Mouse (Mus musculus): ENCODE measurements around the gene Ints5.

Ints5 gene

GRCm38 (mm10) chr19:8928689-8929223 lies 36.0 kb downstream of the Ints5 start:
- DNase-seq (ENCODE audit: low spot score in 2 of 2) = no peak

- peak; percentile 73 to 75 for DNase-seq (ENCODE audit: low spot score in 2 of 2)
Measured at GRCm38 (mm10) chr19:8929224-8930088, 36.7 kb downstream of the Ints5 start, which contains the start of the genes Rom1 and Eml3. TSS of gene Rom1 (minus strand) at chr19:8929356. TSS of gene Eml3 (plus strand) at chr19:8929552.

DNA sequence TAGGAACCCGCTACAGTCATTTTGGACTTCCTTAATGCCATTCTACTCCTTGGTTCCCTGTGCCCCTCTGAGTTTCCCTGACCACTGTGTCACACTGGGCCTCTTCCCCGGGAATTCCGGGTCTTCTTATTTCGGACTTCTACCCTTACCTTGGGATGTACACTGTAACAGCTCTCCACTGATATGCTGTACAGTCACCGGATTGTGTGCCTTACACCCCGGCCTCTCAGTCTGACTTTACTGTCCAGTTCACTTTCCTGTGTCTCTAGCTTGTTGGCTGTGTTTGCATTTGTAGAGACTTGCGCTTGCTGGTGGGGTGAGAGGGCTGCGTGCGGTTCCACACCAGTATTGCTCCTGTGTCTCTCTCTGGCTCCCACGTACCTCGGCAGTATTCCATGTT lies 37.3 kb downstream of the Ints5 start:
- no peak for DNase-seq (ENCODE audit: low spot score in 2 of 2)

DNA sequence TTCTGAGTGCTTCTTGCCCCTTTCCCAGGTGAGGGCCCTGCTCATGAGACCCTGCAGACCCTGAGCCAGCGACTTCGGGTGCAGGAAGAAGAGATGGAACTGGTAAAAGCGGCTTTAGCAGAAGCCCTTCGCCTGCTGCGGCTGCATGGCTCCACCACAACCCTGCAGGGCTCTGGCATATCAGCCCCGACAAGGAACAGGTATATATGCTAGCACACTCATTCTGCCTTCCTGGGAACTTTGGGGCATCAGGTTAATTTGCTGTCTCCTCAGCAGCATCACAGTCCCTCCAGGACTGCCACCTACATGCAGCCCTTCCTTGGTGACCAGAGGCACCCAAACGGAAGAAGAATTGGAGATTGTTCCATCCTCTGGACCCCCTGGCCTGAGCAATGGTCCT lies 38.0 kb downstream of the Ints5 start:
- no peak for DNase-seq (ENCODE audit: low spot score in 2 of 2)

DNA sequence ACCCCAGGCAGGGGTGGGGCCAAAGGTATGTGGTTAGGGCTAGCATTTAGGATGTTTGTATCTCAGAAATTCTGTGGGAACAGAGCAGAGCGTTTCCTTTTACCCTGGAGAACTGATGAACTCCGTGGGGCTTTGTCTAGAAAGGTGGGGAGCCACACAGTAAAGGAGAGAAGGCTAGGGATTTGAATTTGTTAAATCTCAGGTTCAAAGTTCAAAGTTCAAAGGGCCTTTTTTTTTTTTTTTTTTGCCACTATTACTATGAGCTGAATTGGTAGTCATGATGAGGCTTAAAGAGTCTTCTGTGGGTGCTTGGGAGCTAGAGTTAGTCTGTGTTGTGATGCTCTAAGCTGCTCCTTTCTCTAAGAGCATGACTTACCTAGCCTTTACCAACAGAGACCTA lies 43.9 kb downstream of the Ints5 start:
- no peak for DNase-seq (ENCODE audit: low spot score in 2 of 2)

- DNase-seq (ENCODE audit: low spot score in 2 of 2) = peak in 1 of 2 experiments; percentile 29
Measured at GRCm38 (mm10) chr19:8940526-8941133, 47.8 kb downstream of the Ints5 start.

DNA sequence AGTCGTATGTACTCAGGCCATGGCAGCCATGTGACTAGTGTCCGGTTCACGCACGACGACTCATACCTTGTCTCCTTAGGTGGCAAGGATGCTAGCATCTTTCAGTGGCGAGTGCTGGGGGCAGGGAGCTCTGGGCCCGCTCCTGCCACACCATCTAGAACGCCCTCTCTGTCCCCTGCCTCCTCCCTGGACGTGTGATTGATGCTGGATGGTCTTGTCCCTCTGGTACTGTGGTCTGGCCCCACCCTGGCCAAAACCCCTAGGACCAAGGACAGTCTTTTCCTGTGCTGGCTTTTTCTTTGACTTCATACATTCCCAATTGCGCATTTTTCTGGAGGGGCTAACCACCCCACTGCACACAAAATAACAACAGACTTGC lies 48.3 kb downstream of the Ints5 start:
- DNase-seq (ENCODE audit: low spot score in 2 of 2) = no peak

- peak; percentile 96 to 98 for DNase-seq (ENCODE audit: low spot score in 2 of 2)
Measured at GRCm38 (mm10) chr19:8941515-8942217, 48.9 kb downstream of the Ints5 start, which contains the start of gene Mta2. TSS of gene Mta2 (plus strand) at chr19:8941875.

DNA sequence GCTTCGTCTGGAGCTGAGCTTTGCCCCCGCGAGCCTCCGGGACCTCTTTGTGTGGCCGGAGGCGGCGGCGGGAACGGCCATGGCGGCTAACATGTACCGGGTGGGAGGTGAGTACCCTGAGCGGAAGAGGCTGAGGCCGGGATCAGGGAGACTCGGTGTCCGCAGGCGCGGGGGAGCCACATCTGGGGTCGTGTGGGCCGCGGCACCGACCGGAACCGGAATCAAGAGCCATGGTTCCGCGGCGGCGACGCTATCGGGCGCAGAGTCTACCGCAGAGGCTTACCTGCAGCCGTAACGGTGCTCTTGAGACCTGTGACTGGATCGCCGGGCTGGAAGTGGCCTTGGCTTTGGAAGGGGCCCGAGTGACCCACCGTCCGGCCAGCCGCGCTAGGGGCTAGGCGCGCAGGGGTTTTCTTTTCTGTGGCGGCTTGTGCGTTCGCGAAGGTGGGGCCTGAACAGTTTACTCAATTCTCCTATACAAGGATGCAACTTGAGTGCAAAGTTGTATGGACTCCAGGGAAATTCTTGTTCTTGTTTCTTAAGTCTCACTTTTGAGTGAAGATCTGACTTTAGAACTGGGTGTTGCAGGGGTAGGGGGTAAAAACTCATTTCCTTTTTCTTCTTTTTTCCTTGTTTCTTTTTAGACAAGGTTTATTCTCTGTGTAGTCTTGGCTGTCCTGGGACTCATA lies 49.6 kb downstream of the Ints5 start:
- DNase-seq (ENCODE audit: low spot score in 2 of 2) = peak; percentile 69 to 71

DNA sequence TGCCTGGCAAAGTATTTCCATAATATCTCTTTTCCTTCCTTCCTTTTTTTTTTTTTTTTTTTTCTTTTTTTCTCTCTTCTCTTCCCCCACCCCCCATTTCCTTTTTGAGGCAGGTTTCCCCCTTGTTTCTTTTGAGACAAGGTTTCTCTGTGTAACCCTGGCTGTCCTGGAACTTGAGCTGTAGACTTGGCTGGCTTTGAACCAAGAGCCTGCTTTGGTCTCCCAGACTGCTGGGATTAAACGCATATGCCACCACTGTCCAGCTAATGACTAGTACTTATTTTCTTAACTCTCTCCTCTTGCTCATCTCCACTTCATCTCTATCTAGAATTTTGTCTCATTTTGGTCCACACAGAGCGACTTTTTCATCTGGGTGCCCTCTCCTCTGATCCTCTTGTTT lies 50.2 kb downstream of the Ints5 start:
- no peak for DNase-seq (ENCODE audit: low spot score in 2 of 2)

DNA sequence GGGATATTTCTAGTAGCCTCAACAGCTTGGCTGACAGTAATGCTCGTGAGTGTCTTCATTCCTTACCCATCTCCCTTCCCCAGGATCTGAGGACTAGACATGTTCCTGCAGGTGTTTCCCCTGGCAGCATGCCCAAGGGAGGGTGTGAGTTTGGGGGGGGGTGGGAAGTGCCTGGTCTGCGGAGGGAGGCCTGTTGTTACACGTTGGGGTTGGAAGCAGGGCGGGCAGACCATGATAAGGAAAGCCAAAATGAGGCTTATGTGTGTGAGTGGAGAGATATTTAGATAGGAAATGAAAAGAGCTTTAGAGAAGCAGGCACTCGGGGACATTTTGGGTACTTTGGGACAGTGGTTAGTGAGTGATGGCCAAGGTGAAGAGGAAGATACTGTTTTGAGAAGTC lies 51.3 kb downstream of the Ints5 start:
- no peak for DNase-seq (ENCODE audit: low spot score in 2 of 2)

- DNase-seq (ENCODE audit: low spot score in 2 of 2) = peak in 1 of 2 experiments; percentile 61
Measured at GRCm38 (mm10) chr19:8944750-8945149, 51.9 kb downstream of the Ints5 start.

GRCm38 (mm10) chr19:8945251-8945650 lies 52.4 kb downstream of the Ints5 start:
- no peak for DNase-seq (ENCODE audit: low spot score in 2 of 2)

- no peak for DNase-seq (ENCODE audit: low spot score in 2 of 2)
Measured at GRCm38 (mm10) chr19:8946929-8947328, 54.1 kb downstream of the Ints5 start.

All from right cerebral cortex, postnatal 10 days (tissue).